Comparison of ENCODE assay signal across 8 mouse cellular contexts in genomic region chr13:95286989-95287388, GRCm38 (mm10). TPM values are rescaled to one million over a fixed set of nuclear protein-coding genes. Genes with fewer than 3 reads are reported as not detected.
DNase-seq lines count a peak whose midpoint lies in the region; ATAC-seq lines count a peak whose summit lies in the region.

No protein-coding gene starts in this region.

- 3% methylated on average over 7 of the region's 7 CpGs for WGBS in embryonic facial prominence, embryonic 13.5 days
- 4% methylated on average over 7 of the region's 7 CpGs for WGBS in kidney, embryonic 14.5 days
- 3% methylated on average over 7 of the region's 7 CpGs for WGBS in limb, embryonic 13.5 days
- 4% methylated on average over 7 of the region's 7 CpGs for WGBS in neural tube, embryonic 15.5 days

- H3K9me3 ChIP-seq in embryonic facial prominence, embryonic 13.5 days = no peaks in the 10 kb centered on the region
- no peaks in the 10 kb centered on the region for H3K9me3 ChIP-seq in kidney, embryonic 14.5 days (ENCODE audit: control insufficient read depth, low read length)
- H3K9me3 ChIP-seq in limb, embryonic 13.5 days = no peaks in the 10 kb centered on the region
- H3K9me3 ChIP-seq in neural tube, embryonic 15.5 days (replicated peaks) = no peaks in the 10 kb centered on the region

- H3K9ac ChIP-seq in embryonic facial prominence, embryonic 13.5 days = no peak overlapping the region
- H3K9ac ChIP-seq in kidney, embryonic 14.5 days (ENCODE audit: low read depth, low read length) = no peak overlapping the region
- H3K9ac ChIP-seq in limb, embryonic 13.5 days = no peak overlapping the region
- H3K9ac ChIP-seq in neural tube, embryonic 15.5 days (replicated peaks) = no peak overlapping the region

- ATAC-seq in embryonic facial prominence, embryonic 13.5 days (ENCODE audit: insufficient number of reproducible peaks, insufficient read depth, low FRiP score, low TSS enrichment, low read depth) = 0 out of 2 replicates have a peak, but pooled peaks have one; percentile 43
- peak; percentile 82; the same call in 1 of the 2 replicates for ATAC-seq in kidney, embryonic 14.5 days (ENCODE audit: low FRiP score, low TSS enrichment)
- ATAC-seq in limb, embryonic 13.5 days (ENCODE audit: low FRiP score, low read depth) = peak; percentile 71
- ATAC-seq in neural tube, embryonic 15.5 days (ENCODE audit: low FRiP score) = peak; percentile 83

- H3K27me3 ChIP-seq in embryonic facial prominence, embryonic 13.5 days = no peaks in the 10 kb centered on the region
- no peaks in the 10 kb centered on the region for H3K27me3 ChIP-seq in kidney, embryonic 14.5 days (ENCODE audit: control insufficient read depth, insufficient read depth, low read length)
- H3K27me3 ChIP-seq in limb, embryonic 13.5 days = no peaks in the 10 kb centered on the region
- H3K27me3 ChIP-seq in neural tube, embryonic 15.5 days (replicated peaks) = no peaks in the 10 kb centered on the region

- H3K27ac ChIP-seq in embryonic facial prominence, embryonic 13.5 days = no peak overlapping the region
- no peak overlapping the region for H3K27ac ChIP-seq in kidney, embryonic 14.5 days (ENCODE audit: low read depth, low read length)
- no peak overlapping the region for H3K27ac ChIP-seq in limb, embryonic 13.5 days
- no peak overlapping the region for H3K27ac ChIP-seq in neural tube, embryonic 15.5 days (replicated peaks)

- H3K4me1 ChIP-seq in embryonic facial prominence, embryonic 13.5 days = 0 out of 2 replicates have a peak, but pooled peaks cover 7% of the 10 kb centered on the region
- no peaks in the 10 kb centered on the region for H3K4me1 ChIP-seq in kidney, embryonic 14.5 days (ENCODE audit: control insufficient read depth, insufficient read depth, low read length)
- H3K4me1 ChIP-seq in limb, embryonic 13.5 days = peaks cover 14% of the 10 kb centered on the region
- H3K4me1 ChIP-seq in neural tube, embryonic 15.5 days = no peaks in the 10 kb centered on the region

- H3K36me3 ChIP-seq in embryonic facial prominence, embryonic 13.5 days = no peaks in the 10 kb centered on the region
- no peaks in the 10 kb centered on the region for H3K36me3 ChIP-seq in kidney, embryonic 14.5 days (ENCODE audit: control insufficient read depth, insufficient read depth, low read length)
- H3K36me3 ChIP-seq in limb, embryonic 13.5 days = no peaks in the 10 kb centered on the region
- no peaks in the 10 kb centered on the region for H3K36me3 ChIP-seq in neural tube, embryonic 15.5 days

- H3K4me2 ChIP-seq in embryonic facial prominence, embryonic 13.5 days = no peak overlapping the region
- H3K4me2 ChIP-seq in kidney, embryonic 14.5 days (replicated peaks; ENCODE audit: low read depth, low read length) = no peak overlapping the region
- no peak overlapping the region for H3K4me2 ChIP-seq in limb, embryonic 13.5 days (replicated peaks)
- H3K4me2 ChIP-seq in neural tube, embryonic 15.5 days = no peak overlapping the region

- peak; percentile 56 for DNase-seq in CD4-positive, CD25-positive, alpha-beta regulatory T cell, adult 2 months (ENCODE audit: low read depth, low spot score)
- peak; percentile 80 to 82 for DNase-seq in adrenal gland, postnatal 36 days
- DNase-seq in heart, adult 8-10 months (ENCODE audit: low spot score) = peak; percentile 36
- peak; percentile 17 for DNase-seq in thymus, postnatal 25 days

- no peak overlapping the region for H3K4me3 ChIP-seq in embryonic facial prominence, embryonic 13.5 days
- no peak overlapping the region for H3K4me3 ChIP-seq in kidney, embryonic 14.5 days (ENCODE audit: low read length)
- no peak overlapping the region for H3K4me3 ChIP-seq in limb, embryonic 13.5 days
- H3K4me3 ChIP-seq in neural tube, embryonic 15.5 days (replicated peaks) = no peak overlapping the region

RNA-seq across cellular contexts. Expression of gene Zbed3, which starts 36.4 kb away (rescaled TPM):
- total RNA-seq in adrenal gland, postnatal 36 days (2021) = 10 to 100 TPM; 24.8 to 31.0 TPM
- 75.1 and 84.9 TPM in 2 replicates for polyA plus RNA-seq in embryonic facial prominence, embryonic 13.5 days (2015; fragmentation: Nextera tagmentation; extraction: Ambion mirVana)
- total RNA-seq in heart, adult 8-10 months (2022) = 10 to 100 TPM; 11.7 to 16.0 (median 14.4) TPM
- 73.0 and 90.4 TPM in 2 replicates for polyA plus RNA-seq in kidney, embryonic 14.5 days (2014; fragmentation: Nextera tagmentation; extraction: Ambion mirVana)
- polyA plus RNA-seq in limb, embryonic 13.5 days (2015; fragmentation: Nextera tagmentation; extraction: Ambion mirVana) = 89.6 and 95.0 TPM in 2 replicates
- polyA plus RNA-seq in neural tube, embryonic 15.5 days (2015; fragmentation: Nextera tagmentation; extraction: Ambion mirVana) = 31.7 and 40.6 TPM in 2 replicates

RNA-seq across cellular contexts. Expression of gene Pde8b, which starts 36.9 kb away (rescaled TPM):
- total RNA-seq in adrenal gland, postnatal 36 days (2021) = 100 to 1,000 TPM in 1 of 2 experiments, 10 to 100 TPM in 1; 77.0 to 158 TPM
- 2.6 and 3.8 TPM in 2 replicates for polyA plus RNA-seq in embryonic facial prominence, embryonic 13.5 days (2015; fragmentation: Nextera tagmentation; extraction: Ambion mirVana)
- total RNA-seq in heart, adult 8-10 months (2022) = 1 to 10 TPM; 2.5 to 5.2 (median 3.2) TPM
- polyA plus RNA-seq in kidney, embryonic 14.5 days (2014; fragmentation: Nextera tagmentation; extraction: Ambion mirVana) = 7.1 and 9.5 TPM in 2 replicates
- 2.7 and 3.5 TPM in 2 replicates for polyA plus RNA-seq in limb, embryonic 13.5 days (2015; fragmentation: Nextera tagmentation; extraction: Ambion mirVana)
- polyA plus RNA-seq in neural tube, embryonic 15.5 days (2015; fragmentation: Nextera tagmentation; extraction: Ambion mirVana) = 8.5 and 9.7 TPM in 2 replicates

Comparison
In these comparisons a context has a peak if more than half of its experiments do, and no peak if none do; other contexts are left out.
1. DNase-seq: peak in every context shown above with its lines; median percentile 81 in adrenal gland, postnatal 36 days; 56 in CD4-positive, CD25-positive, alpha-beta regulatory T cell, adult 2 months; 36 in heart, adult 8-10 months; 17 in thymus, postnatal 25 days.